Mouse (Mus musculus) midbrain, embryonic 15.5 days (tissue): ENCODE data around the gene Pkp1. TPM values are rescaled to one million over a fixed set of nuclear protein-coding genes. Genes with fewer than 3 reads are reported as not detected.

Experiments
- ATAC-seq: fragments of 200-750 bp; cut with Nextera tagmentation; replicated peaks from 2 replicates; pipeline ENCODE4 v1.8.0; 2017; ENCODE audit warnings: moderate TSS enrichment
- H3K27ac ChIP-seq: fragments of 300-500 bp; sonication (generic); 2 replicates; pipeline ENCODE4 v1.5.1; 2015; ENCODE audit warnings: mild to moderate bottlenecking, inconsistent platforms
- H3K27me3 ChIP-seq: fragments of 300-500 bp; sonication (generic); replicated peaks from 2 replicates; pipeline ENCODE4 v1.6.1; 2015; ENCODE audit warnings: inconsistent platforms
- H3K36me3 ChIP-seq: fragments of 300-500 bp; sonication (generic); replicated peaks from 2 replicates; pipeline ENCODE4 v1.6.1; 2015; ENCODE audit warnings: inconsistent platforms
- H3K4me1 ChIP-seq: fragments of 300-500 bp; sonication (generic); 2 replicates; pipeline ENCODE4 v1.6.1; 2015; ENCODE audit warnings: inconsistent platforms
- H3K4me2 ChIP-seq: fragments of 300-500 bp; sonication (generic); 2 replicates; pipeline ENCODE4 v1.6.1; 2015; ENCODE audit warnings: inconsistent platforms, mild to moderate bottlenecking, moderate library complexity
- H3K4me3 ChIP-seq: fragments of 300-500 bp; sonication (generic); 2 replicates; pipeline ENCODE4 v1.5.1; 2015; ENCODE audit warnings: mild to moderate bottlenecking, inconsistent platforms
- H3K9ac ChIP-seq: fragments of 300-500 bp; sonication (generic); 2 replicates; pipeline ENCODE4 v1.6.1; 2015; ENCODE audit warnings: mild to moderate bottlenecking, inconsistent platforms
- H3K9me3 ChIP-seq: fragments of 300-500 bp; sonication (generic); 2 replicates; pipeline ENCODE4 v1.6.1; 2016; ENCODE audit warnings: inconsistent platforms
- WGBS: fragments of 180-500 bp; shearing (Covaris S2); methylation state at CpG from one replicate; pipeline ENCODE4 v1.1.7; 2015; ENCODE audit warnings: mixed read lengths; 5-methylcytosine and 5-hydroxymethylcytosine counted together
- polyA plus RNA-seq: library from polyadenylated mRNA; unstranded; fragments of >200 nt; fragmentation: Nextera tagmentation; extraction: Ambion mirVana; gene quantifications from 2 replicates; pipeline ENCODE4 v1.2.1, GENCODE M21; 2015

Pkp1 gene
- polyA plus RNA-seq, 1 experiment from 2014 or later = 0.25 TPM

DNA sequence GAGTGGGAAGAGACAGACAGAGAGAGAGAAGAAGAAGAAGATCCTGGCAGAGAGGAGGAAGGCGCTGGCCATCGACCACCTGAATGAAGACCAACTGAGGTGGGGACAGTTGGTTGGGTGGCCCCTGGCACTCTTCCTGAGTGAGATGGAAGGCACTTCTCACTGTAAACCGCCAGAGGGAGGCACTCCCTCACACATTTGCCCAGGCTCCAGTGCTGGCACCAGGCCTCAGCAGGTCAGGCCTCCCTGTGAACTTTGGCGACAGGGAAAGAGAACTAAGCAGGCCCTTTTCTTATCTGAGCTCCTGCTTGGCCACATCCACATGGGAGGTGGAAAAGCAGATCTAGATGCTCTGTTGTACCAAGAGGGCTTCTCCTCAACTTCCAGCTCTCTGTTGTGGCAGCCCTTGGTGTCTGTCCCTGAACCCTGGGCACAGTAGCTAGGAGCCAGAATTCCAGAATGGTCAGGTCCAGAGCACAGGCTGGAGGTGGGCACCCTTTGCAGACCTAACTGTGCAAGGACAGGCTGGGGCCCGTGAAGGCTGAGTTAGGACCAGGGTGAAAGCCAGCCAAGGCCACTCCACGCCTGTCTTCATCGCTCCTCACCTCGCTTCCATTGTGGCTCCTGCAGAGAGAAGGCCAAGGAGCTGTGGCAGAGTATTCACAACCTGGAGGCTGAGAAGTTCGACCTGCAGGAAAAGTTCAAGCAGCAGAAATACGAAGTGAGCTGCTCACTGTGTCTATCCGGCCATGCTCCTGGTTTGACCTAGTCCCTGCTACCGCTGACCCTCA is 68.1 kb downstream of the Pkp1 start:
- ATAC-seq = no peak
- Histone ChIP-seq H3K9ac (no peak overlapping the region), H3K4me1 (peaks cover 8% of the 10 kb centered on the region; the same call in 1 of the 2 replicates), H3K27ac (no peak overlapping the region), H3K36me3 (no peaks in the 10 kb centered on the region), H3K27me3 (no peaks in the 10 kb centered on the region), H3K4me2 (no peak overlapping the region), H3K9me3 (no peaks in the 10 kb centered on the region), H3K4me3 (no peak overlapping the region)
- WGBS = 72% methylated on average over 12 of the region's 12 CpGs

DNA sequence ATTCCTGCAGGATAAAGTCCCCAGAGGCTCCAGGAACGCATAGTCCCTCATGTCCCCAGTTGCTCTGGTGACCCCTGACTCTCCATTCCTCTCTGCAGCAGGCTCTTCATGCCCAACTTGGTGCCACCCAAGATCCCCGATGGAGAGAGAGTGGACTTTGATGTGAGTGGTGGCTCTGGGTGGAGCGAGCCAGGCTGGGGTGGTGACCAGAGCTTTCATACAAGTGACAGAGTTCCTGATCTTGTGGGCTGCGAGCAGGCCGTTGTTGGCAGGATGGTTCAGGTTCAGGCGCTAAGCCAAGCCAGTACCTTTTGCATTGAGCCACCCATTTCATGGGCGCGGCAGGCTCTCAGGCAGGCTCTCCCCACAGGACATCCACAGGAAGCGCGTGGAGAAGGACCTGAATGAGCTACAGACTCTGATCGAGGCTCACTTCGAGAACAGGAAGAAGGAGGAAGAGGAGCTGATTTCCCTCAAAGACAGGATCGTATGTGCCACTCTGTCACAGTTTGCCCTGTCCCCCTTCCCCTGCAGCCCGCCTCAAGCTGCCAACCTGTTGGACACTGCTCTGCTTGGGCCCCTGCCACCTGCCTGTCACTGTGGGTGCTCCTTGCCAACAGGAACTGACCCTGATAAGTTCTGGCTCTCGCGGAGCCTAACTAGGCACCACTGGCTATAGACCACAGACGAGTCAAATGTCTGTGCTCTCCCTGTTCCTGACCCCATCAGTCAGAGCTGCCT is 71.2 kb downstream of the Pkp1 start:
- Histone ChIP-seq H3K4me1 (peaks cover 8% of the 10 kb centered on the region; the same call in 1 of the 2 replicates), H3K4me2 (no peak overlapping the region), H3K4me3 (no peak overlapping the region), H3K27ac (no peak overlapping the region), H3K9me3 (no peaks in the 10 kb centered on the region), H3K36me3 (no peaks in the 10 kb centered on the region), H3K27me3 (no peaks in the 10 kb centered on the region), H3K9ac (no peak overlapping the region)
- ATAC-seq = no peak
- 90% methylated on average over 17 of the region's 17 CpGs for WGBS

DNA sequence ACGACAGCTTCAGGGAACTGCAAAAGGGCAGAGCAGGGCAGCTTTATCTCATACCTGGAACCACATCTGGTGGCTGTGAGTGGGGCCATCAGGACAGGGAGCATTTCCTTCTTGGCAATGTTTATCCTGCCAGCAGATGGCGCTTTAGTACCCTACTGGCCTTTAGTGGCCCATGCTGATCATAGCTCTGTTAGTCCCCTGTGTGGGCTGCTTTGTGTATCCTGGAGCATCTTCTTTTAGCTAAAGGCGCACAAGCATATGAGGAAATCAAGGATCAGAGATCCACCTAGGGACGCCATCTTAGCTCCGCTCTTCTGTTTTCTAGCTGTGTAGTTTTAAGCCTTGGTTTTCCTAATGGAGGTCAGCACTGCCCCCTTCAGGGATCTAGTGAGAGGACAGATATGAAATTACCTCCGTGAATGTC is 71.9 kb downstream of the Pkp1 start:
- Histone ChIP-seq H3K36me3 (no peaks in the 10 kb centered on the region), H3K9ac (no peak overlapping the region), H3K27me3 (no peaks in the 10 kb centered on the region), H3K27ac (no peak overlapping the region), H3K9me3 (no peaks in the 10 kb centered on the region), H3K4me1 (0 out of 2 replicates have a peak, but pooled peaks cover 3% of the 10 kb centered on the region), H3K4me2 (no peak overlapping the region), H3K4me3 (no peak overlapping the region)
- ATAC-seq = no peak
- 31% methylated on average over 6 of the region's 6 CpGs for WGBS

DNA sequence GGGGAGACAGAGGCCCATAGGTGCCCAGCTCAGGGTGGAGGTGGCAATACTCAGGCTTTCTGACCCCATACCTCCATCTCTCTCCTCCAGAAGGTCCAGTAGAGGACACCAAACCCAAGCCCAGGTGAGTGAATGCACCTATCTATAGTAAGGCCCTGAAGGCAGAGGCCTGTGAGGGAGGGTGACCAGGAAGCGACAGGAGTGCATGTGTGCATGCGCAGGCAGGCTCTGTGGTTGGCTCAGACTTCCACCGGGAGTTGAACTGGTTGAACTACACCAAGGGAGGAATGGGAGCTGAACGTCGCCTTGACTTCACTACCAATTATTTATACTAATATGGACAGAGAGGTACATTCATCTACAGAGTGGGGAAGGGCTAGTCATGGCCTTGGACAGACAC is 72.4 kb downstream of the Pkp1 start:
- Histone ChIP-seq H3K36me3 (no peaks in the 10 kb centered on the region), H3K9me3 (no peaks in the 10 kb centered on the region), H3K4me2 (no peak overlapping the region), H3K4me3 (no peak overlapping the region), H3K4me1 (no peaks in the 10 kb centered on the region), H3K9ac (no peak overlapping the region), H3K27me3 (no peaks in the 10 kb centered on the region), H3K27ac (no peak overlapping the region)
- WGBS = 80% methylated on average over 5 of the region's 5 CpGs
- ATAC-seq = no peak

DNA sequence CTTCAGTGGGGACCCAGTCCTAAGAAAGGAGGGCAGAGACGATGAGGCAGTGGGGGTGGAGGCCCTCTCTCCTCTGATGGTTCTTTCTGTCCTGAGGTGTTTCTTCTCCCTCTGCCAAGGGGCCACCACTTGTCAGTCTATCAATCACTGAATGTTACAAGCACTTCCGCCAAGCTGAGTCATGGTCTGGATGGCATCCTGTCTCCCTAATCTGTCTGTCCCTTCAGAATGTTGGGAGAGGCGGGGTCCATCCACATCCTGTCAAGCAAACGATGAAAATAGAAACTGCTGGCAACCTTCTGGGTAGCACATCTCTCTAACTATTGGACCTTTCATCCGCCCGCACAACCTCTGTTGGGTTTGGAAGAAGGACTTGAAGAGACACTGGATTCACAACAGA is 74.5 kb downstream of the Pkp1 start:
- Histone ChIP-seq H3K4me3 (no peak overlapping the region), H3K4me1 (no peaks in the 10 kb centered on the region), H3K27me3 (no peaks in the 10 kb centered on the region), H3K9me3 (no peaks in the 10 kb centered on the region), H3K9ac (no peak overlapping the region), H3K4me2 (no peak overlapping the region), H3K36me3 (no peaks in the 10 kb centered on the region), H3K27ac (no peak overlapping the region)
- no peak for ATAC-seq
- 86% methylated on average over 6 of the region's 6 CpGs for WGBS

DNA sequence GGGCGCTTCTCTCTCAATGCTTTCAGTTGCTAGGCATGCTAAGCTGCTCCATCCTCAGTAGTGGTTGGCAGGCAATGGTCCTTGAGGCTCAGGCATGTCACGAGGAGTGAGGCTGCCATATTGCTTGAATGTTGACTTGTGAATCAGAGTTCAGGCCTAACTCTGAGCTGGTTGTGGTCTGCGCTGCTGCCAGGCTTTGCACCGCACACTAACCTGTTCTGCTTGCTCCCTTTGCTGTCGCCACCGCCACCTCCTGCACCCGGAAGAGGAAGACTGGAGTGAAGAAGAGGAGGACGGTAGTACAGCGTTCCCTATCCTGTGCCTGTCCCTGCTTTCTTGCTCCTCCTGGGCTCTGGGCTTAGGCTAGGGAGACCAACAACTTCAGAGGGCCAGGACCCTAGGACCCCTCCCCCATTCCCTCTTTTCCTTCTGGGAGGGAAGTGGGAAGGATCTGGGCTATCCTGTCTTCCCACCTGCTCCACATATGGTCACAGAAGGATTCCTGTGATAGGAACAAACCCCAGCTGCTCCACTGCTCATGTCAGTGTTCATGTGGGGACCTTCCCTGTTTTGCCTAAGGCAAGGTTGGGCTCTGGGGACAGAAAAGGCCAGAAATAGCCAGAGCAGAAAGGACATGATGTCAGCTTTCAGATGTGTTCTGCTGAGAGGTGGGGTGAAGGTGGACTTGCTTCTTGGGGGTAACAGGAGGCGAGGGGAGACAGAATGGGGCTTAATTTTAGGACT is 75.3 kb downstream of the Pkp1 start:
- WGBS = 89% methylated on average over 10 of the region's 10 CpGs
- no peaks in the 10 kb centered on the region for H3K4me1 ChIP-seq
- H3K27ac ChIP-seq = no peak overlapping the region
- H3K27me3 ChIP-seq = no peaks in the 10 kb centered on the region
- H3K4me3 ChIP-seq = no peak overlapping the region
- H3K4me2 ChIP-seq = no peak overlapping the region
- H3K9ac ChIP-seq = no peak overlapping the region
- ATAC-seq = no peak
- H3K36me3 ChIP-seq = no peaks in the 10 kb centered on the region
- no peaks in the 10 kb centered on the region for H3K9me3 ChIP-seq

DNA sequence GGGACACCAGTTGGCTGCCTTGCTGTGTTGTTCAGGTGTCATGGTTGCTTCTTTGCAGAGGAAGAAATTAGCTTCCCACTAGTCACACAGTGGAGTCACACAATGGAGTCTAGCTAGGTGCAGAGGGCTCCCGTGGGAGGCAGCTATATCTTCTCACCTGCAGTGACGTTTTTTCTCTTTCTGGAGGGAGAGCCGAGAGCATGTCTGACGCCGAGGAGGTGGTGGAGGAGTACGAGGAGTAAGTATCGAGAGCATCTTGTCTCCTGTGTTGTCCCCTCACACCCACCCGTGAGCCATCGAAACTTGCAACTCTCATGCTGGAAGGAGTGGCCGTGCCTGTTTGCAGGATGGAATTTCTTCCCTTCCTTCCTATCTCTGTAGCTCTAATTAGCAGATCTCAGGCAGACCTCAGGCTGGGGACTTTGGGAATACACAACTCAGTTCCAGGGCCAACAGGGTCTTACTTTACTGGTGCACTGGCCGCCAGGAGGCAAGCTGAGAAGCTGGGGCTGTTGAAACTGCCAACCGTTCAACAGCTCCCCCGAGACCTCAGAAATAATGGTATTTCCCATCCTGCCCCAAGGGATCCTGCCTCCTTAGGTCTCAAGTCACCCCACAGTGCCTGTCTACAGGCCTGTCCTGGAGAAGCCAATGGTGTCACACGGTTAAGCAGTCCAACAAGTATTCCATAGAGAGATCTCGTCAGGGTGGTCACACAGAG is 78.2 kb downstream of the Pkp1 start:
- no peaks in the 10 kb centered on the region for H3K4me1 ChIP-seq
- H3K4me2 ChIP-seq = no peak overlapping the region
- WGBS = 75% methylated on average over 15 of the region's 15 CpGs
- no peaks in the 10 kb centered on the region for H3K27me3 ChIP-seq
- H3K9me3 ChIP-seq = no peaks in the 10 kb centered on the region
- H3K4me3 ChIP-seq = no peak overlapping the region
- ATAC-seq = no peak
- H3K27ac ChIP-seq = no peak overlapping the region
- no peak overlapping the region for H3K9ac ChIP-seq
- H3K36me3 ChIP-seq = no peaks in the 10 kb centered on the region

DNA sequence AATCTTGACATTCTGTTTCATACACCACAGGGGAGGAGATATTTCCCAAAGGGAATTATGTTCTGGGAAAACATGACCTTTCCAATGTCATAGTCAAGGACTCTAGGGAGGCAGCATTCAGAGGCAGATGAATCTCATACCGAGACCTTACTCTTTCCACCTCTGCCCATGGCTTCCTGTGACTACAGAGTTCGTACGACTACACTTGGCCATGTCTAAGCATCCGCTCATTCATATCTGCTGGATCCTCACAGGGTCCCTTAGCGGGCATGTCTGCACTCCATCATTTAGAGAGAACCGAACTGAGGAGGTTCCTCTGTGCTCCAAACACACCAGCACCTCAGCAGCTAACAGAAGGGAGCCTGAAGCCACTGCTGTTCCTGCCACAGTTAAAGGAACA is 79.9 kb downstream of the Pkp1 start:
- Histone ChIP-seq H3K4me3 (no peak overlapping the region), H3K27ac (no peak overlapping the region), H3K27me3 (no peaks in the 10 kb centered on the region), H3K9me3 (no peaks in the 10 kb centered on the region), H3K4me2 (no peak overlapping the region), H3K36me3 (no peaks in the 10 kb centered on the region), H3K4me1 (no peaks in the 10 kb centered on the region), H3K9ac (no peak overlapping the region)
- no peak for ATAC-seq
- WGBS = 91% methylated on average over 6 of the region's 6 CpGs

DNA sequence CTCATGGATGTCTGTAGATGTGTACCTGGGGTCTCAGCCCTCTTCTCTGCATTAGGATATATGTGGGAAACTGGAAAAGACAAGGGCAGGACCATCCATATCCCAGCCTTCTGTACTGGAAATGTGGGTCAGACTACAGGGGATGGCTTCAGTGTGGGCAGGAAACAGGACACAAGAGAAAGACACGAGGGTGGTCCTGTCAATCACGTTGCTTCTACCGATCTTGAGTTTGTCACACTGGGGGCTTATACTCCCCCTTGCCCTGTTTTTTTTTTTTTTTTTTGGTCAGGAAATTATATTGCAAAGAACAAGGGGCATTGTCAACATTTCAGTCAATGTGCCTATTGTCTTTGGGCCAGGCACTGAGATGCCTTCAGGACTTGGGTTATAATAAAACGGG is 80.4 kb downstream of the Pkp1 start:
- no peak overlapping the region for H3K4me3 ChIP-seq
- no peaks in the 10 kb centered on the region for H3K36me3 ChIP-seq
- H3K27ac ChIP-seq = no peak overlapping the region
- H3K4me2 ChIP-seq = no peak overlapping the region
- no peaks in the 10 kb centered on the region for H3K27me3 ChIP-seq
- ATAC-seq = no peak
- H3K4me1 ChIP-seq = no peaks in the 10 kb centered on the region
- 57% methylated on average over 4 of the region's 4 CpGs for WGBS
- H3K9me3 ChIP-seq = no peaks in the 10 kb centered on the region
- H3K9ac ChIP-seq = no peak overlapping the region

DNA sequence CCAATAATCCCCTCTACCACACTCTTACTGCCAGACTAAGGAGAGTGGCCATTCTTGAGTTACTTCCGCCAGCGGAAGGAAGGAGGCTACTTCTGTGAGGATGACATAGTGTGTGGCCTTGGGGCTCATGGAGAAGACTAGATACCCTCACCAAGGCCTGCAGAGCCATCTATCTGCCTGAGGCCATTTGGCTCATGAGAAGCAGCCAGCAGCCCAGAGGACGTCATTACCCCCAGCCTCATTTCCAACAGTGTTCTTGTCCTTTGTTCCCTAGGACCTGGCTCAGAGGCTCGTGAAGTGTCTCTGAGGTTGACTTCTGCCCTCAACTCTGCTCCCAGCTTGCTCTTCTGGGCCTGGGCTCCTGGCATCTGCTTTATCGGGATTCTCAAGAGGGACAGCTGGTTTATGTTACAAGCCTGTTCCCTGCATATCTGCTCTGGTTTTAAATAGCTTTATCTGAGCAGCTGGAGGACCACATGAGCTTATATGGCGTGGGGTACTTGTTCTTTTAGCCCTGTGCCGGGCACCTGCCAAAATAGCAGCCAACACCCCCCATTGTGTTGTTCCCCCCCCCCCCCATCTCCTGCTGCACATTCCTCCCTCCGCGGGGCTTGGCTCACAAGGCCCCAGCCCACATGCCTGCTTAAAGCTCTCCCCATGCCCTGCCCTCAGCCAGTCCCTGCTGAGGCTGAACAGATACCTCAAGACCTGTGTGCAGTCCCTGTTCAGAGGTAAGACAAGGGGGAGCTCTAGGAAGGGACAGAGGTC is 83.1 kb downstream of the Pkp1 start, which contains the start of gene Tnnt2:
Gene Tnnt2, plus strand, starts transcription at position 639 of the 768 bp plus-strand sequence.
- Histone ChIP-seq H3K27me3 (no peaks in the 10 kb centered on the region), H3K27ac (no peak within 1 kb of the TSS), H3K4me2 (no peak within 1 kb of the TSS), H3K9me3 (no peaks in the 10 kb centered on the region), H3K4me1 (no peaks in the 10 kb centered on the region), H3K9ac (no peak within 1 kb of the TSS), H3K36me3 (no peaks in the 10 kb centered on the region), H3K4me3 (no peak within 1 kb of the TSS)
- no peak for ATAC-seq
- WGBS = 51% methylated on average over 9 of the region's 9 CpGs

DNA sequence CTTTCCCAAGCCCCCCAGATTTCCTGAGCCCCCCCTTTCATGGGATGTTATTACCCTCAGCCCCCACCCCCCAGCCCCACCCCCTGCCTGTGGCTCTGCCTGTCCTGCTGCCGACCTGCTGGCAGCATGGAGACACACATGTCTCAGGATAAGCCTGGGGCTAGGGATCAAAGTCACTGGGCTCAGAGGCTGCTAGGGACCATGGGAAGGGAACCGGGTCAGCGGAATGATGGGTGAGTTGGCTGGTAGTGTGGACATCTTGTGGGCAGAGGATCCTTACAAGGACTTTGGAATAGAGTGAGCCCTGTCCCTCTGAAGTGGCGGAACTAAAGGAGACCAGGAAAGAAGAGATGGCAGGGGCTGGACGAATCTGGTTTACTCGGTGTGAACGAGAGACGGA is 84.0 kb downstream of the Pkp1 start:
- no peak overlapping the region for H3K4me3 ChIP-seq
- no peak overlapping the region for H3K9ac ChIP-seq
- no peaks in the 10 kb centered on the region for H3K9me3 ChIP-seq
- H3K27ac ChIP-seq = no peak overlapping the region
- 84% methylated on average over 8 of the region's 8 CpGs for WGBS
- H3K4me2 ChIP-seq = no peak overlapping the region
- H3K4me1 ChIP-seq = no peaks in the 10 kb centered on the region
- no peaks in the 10 kb centered on the region for H3K36me3 ChIP-seq
- no peaks in the 10 kb centered on the region for H3K27me3 ChIP-seq
- ATAC-seq = no peak
